Mouse (Mus musculus): Measurements from ENCODE around the gene Ints6. TPM values are rescaled to one million over a fixed set of nuclear protein-coding genes. Genes with fewer than 3 reads are reported as not detected.
"Not testable (repeated sequence)": the region's sequence is repeated elsewhere in the genome, so short reads cannot be mapped to it uniquely, and the experiment has no call there.

Gene Ints6
- polyA plus RNA-seq, 1 experiment from 2014 or later, result 18.4 TPM

GRCm38 (mm10) chr14:62642368-62642767 is 118.6 kb downstream of the Ints6 start:
- H3K27ac ChIP-seq (ENCODE audit: low read length); H3K4me3 ChIP-seq (replicated peaks; ENCODE audit: low read length); H3K27me3 ChIP-seq (replicated peaks; ENCODE audit: control insufficient read depth, insufficient read depth, low read length); H3K9me3 ChIP-seq (ENCODE audit: control insufficient read depth, low read length); H3K4me1 ChIP-seq (replicated peaks; ENCODE audit: control insufficient read depth, insufficient read depth, low read length); H3K9ac ChIP-seq (replicated peaks; ENCODE audit: low read depth, low read length); H3K36me3 ChIP-seq (ENCODE audit: control insufficient read depth, insufficient read depth); H3K4me2 ChIP-seq (ENCODE audit: low read length); ATAC-seq: not testable (repeated sequence)
- WGBS, result 84% methylated on average over 5 of the region's 7 CpGs

DNA sequence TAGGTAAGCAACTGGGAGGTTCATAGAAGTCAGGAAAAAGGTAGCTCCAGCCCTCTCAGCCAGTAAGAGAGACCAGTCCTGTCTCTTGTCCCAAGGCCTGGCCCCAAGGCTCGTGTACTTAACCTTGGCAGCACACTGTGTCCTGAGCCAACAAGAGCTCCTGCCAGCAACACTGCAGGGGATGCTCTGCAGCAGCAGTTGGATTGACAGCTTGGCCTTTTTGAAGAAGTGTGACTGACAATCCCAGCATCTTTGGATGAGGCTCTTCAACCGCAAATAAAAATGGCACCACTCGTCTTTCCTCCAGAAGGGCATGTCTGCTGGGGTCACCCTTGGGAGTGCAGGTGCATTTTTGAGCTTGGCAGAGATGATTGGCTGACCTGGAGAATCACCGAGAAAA is 120.6 kb downstream of the Ints6 start:
- H3K36me3 ChIP-seq (ENCODE audit: control insufficient read depth, insufficient read depth), result no peaks in the 10 kb centered on the region
- no peak overlapping the region for H3K4me3 ChIP-seq (replicated peaks; ENCODE audit: low read length)
- H3K9ac ChIP-seq (replicated peaks; ENCODE audit: low read depth, low read length), result no peak overlapping the region
- ATAC-seq, result no peak
- H3K9me3 ChIP-seq (ENCODE audit: control insufficient read depth, low read length), result no peaks in the 10 kb centered on the region
- no peaks in the 10 kb centered on the region for H3K27me3 ChIP-seq (replicated peaks; ENCODE audit: control insufficient read depth, insufficient read depth, low read length)
- 57% methylated on average over 4 of the region's 4 CpGs for WGBS
- H3K27ac ChIP-seq (ENCODE audit: low read length), result no peak overlapping the region
- H3K4me1 ChIP-seq (replicated peaks; ENCODE audit: control insufficient read depth, insufficient read depth, low read length), result peaks cover 11% of the 10 kb centered on the region
- no peak overlapping the region for H3K4me2 ChIP-seq (ENCODE audit: low read length)

- H3K27me3 ChIP-seq (replicated peaks; ENCODE audit: control insufficient read depth, insufficient read depth, low read length), result no peaks in the 10 kb centered on the region
- H3K27ac ChIP-seq (ENCODE audit: low read length), result no peak overlapping the region
- H3K9me3 ChIP-seq (ENCODE audit: control insufficient read depth, low read length), result no peaks in the 10 kb centered on the region
- H3K36me3 ChIP-seq (ENCODE audit: control insufficient read depth, insufficient read depth), result no peaks in the 10 kb centered on the region
- no peak for ATAC-seq
- WGBS, result 90% methylated on average over 5 of the region's 5 CpGs
- H3K4me2 ChIP-seq (ENCODE audit: low read length), result no peak overlapping the region
- peaks cover 11% of the 10 kb centered on the region for H3K4me1 ChIP-seq (replicated peaks; ENCODE audit: control insufficient read depth, insufficient read depth, low read length)
- no peak overlapping the region for H3K4me3 ChIP-seq (replicated peaks; ENCODE audit: low read length)
- no peak overlapping the region for H3K9ac ChIP-seq (replicated peaks; ENCODE audit: low read depth, low read length)
Measured at GRCm38 (mm10) chr14:62639551-62639950, 121.4 kb downstream of the Ints6 start.

DNA sequence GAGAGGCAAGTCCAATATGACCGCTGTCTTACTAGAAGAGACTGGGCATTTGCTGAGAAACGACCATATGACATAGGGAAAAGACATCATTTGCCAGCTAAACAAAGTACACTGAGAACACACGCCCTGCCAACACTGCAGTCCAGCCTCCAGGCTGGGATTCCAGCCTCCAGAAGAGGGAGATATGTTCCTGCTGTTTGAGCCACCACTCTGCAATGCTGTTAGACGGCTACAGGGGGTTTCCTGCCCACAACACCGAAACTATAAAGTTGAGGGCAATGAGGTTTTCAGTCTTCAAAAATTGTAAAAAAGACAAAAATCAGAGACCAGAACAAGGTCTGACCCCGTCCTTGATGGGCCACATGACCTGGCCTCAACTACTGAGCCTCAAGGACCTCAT is 121.9 kb downstream of the Ints6 start:
- WGBS, result 78% methylated on average over 6 of the region's 6 CpGs
- Histone ChIP-seq H3K36me3 (ENCODE audit: control insufficient read depth, insufficient read depth) (no peaks in the 10 kb centered on the region), H3K27ac (ENCODE audit: low read length) (no peak overlapping the region), H3K9ac (replicated peaks; ENCODE audit: low read depth, low read length) (no peak overlapping the region), H3K4me1 (replicated peaks; ENCODE audit: control insufficient read depth, insufficient read depth, low read length) (peaks cover 11% of the 10 kb centered on the region), H3K9me3 (ENCODE audit: control insufficient read depth, low read length) (no peaks in the 10 kb centered on the region), H3K27me3 (replicated peaks; ENCODE audit: control insufficient read depth, insufficient read depth, low read length) (no peaks in the 10 kb centered on the region), H3K4me2 (ENCODE audit: low read length) (no peak overlapping the region), H3K4me3 (replicated peaks; ENCODE audit: low read length) (no peak overlapping the region)
- no peak for ATAC-seq

GRCm38 (mm10) chr14:62638345-62638702 is 122.6 kb downstream of the Ints6 start:
- no peak overlapping the region for H3K9ac ChIP-seq (replicated peaks; ENCODE audit: low read depth, low read length)
- H3K27me3 ChIP-seq (replicated peaks; ENCODE audit: control insufficient read depth, insufficient read depth, low read length), result no peaks in the 10 kb centered on the region
- ATAC-seq, result no peak; the same call in 1 of the 2 replicates
- peaks cover 11% of the 10 kb centered on the region for H3K4me1 ChIP-seq (replicated peaks; ENCODE audit: control insufficient read depth, insufficient read depth, low read length)
- peak overlapping the region; percentile 85 for H3K27ac ChIP-seq (ENCODE audit: low read length)
- H3K9me3 ChIP-seq (ENCODE audit: control insufficient read depth, low read length), result no peaks in the 10 kb centered on the region
- peak overlapping the region; percentile 20; the same call in 1 of the 2 replicates for H3K4me2 ChIP-seq (ENCODE audit: low read length)
- WGBS, result 29% methylated on average over 6 of the region's 6 CpGs
- H3K4me3 ChIP-seq (replicated peaks; ENCODE audit: low read length), result no peak overlapping the region
- H3K36me3 ChIP-seq (ENCODE audit: control insufficient read depth, insufficient read depth), result no peaks in the 10 kb centered on the region

DNA sequence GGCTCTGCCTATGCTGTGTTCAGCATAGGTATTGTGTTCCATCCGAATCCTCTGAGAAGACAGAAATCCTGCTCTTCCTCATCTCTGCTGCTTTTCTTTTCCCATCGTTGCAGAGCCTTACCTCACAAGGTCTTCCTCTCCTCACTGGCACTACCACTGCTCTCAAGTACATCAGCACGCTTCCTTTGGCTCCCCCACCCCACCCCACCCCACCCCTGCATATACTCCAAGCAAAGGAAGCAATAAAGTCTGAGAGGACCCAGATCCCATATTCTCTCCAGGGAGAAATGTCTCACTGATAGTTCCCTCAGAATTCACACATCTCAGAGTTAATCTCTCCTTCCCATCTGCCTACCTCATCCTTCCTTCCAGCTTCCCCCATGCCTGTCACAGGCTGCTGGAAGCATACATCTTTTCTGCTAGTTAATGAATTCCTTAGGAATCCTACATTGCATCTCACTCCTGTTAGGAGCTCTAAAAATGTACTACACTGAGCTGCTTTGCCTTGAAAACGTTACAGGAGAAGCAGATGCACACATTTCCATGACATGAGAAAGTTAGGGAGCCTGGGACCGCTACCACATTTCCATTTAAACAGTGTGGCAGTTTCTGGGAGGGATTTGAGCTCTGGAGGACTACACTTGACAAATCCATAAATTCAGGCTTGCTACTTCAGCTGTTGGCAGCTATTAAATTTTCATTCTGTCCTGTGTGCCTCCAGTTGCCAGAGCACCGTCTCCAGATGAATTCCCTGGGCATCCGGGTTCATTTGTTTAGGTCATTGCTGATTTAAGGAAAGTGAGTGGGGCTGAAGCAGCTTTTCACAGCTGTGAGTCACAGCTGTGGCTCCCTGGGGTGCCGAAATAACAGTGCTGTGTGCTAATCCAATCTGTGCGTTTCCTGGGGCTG is 123.3 kb downstream of the Ints6 start:
- peaks cover 11% of the 10 kb centered on the region for H3K4me1 ChIP-seq (replicated peaks; ENCODE audit: control insufficient read depth, insufficient read depth, low read length)
- 19% methylated on average over 9 of the region's 9 CpGs for WGBS
- peak; percentile 80 for ATAC-seq
- H3K9me3 ChIP-seq (ENCODE audit: control insufficient read depth, low read length), result no peaks in the 10 kb centered on the region
- no peak overlapping the region for H3K9ac ChIP-seq (replicated peaks; ENCODE audit: low read depth, low read length)
- H3K27me3 ChIP-seq (replicated peaks; ENCODE audit: control insufficient read depth, insufficient read depth, low read length), result no peaks in the 10 kb centered on the region
- H3K4me2 ChIP-seq (ENCODE audit: low read length), result peak overlapping the region; percentile 20; the same call in 1 of the 2 replicates
- peak overlapping the region; percentile 85 for H3K27ac ChIP-seq (ENCODE audit: low read length)
- no peak overlapping the region for H3K4me3 ChIP-seq (replicated peaks; ENCODE audit: low read length)
- H3K36me3 ChIP-seq (ENCODE audit: control insufficient read depth, insufficient read depth), result no peaks in the 10 kb centered on the region

DNA sequence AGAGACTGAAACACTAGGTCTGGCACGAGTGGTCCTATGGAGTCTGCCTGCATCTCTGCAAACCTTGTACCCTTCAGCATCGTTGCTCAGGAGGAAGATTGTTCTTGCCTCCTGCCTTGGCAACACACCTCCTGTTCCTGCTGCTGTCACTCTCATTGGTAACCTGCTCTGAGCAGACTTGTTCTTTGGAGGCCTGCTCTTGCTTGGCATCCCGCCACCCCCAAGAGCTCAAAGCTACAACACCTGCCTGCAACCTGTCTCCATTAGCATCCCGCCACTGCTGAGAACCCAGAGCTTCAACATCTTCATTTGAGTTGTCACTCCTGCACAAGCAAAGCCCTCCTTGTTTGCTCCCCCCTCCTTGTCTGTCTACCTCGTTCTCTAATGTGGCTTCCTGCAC is 133.0 kb downstream of the Ints6 start:
- Histone ChIP-seq H3K27ac (ENCODE audit: low read length) (no peak overlapping the region), H3K4me2 (ENCODE audit: low read length) (no peak overlapping the region), H3K4me3 (replicated peaks; ENCODE audit: low read length) (no peak overlapping the region), H3K9ac (replicated peaks; ENCODE audit: low read depth, low read length) (no peak overlapping the region), H3K4me1 (replicated peaks; ENCODE audit: control insufficient read depth, insufficient read depth, low read length) (peaks cover 4% of the 10 kb centered on the region; the same call in 1 of the 2 replicates), H3K9me3 (ENCODE audit: control insufficient read depth, low read length) (no peaks in the 10 kb centered on the region), H3K27me3 (replicated peaks; ENCODE audit: control insufficient read depth, insufficient read depth, low read length) (no peaks in the 10 kb centered on the region), H3K36me3 (ENCODE audit: control insufficient read depth, insufficient read depth) (no peaks in the 10 kb centered on the region)
- WGBS, result 85% methylated on average over 5 of the region's 5 CpGs
- ATAC-seq, result no peak

Other genes starting within 250 kb of the Ints6 start
- gene Fam124a, start 205.4 kb downstream of the Ints6 start, polyA plus RNA-seq (2015; fragmentation: Nextera tagmentation; extraction: Ambion mirVana), result 46.2 and 47.6 TPM in 2 replicates
- gene Gm4131, start 194.2 kb downstream of the Ints6 start, polyA plus RNA-seq (2015; fragmentation: Nextera tagmentation; extraction: Ambion mirVana), result 0.21 and 0.49 TPM in 2 replicates
- not detected in 2 replicates for gene Serpine3, start 97.5 kb downstream of the Ints6 start, polyA plus RNA-seq (2015; fragmentation: Nextera tagmentation; extraction: Ambion mirVana)
- 8.9 and 11.0 TPM in 2 replicates for gene Wdfy2, start 76.5 kb upstream of the Ints6 start, polyA plus RNA-seq (2015; fragmentation: Nextera tagmentation; extraction: Ambion mirVana)
- not detected in 2 replicates for gene Defb48, start 223.3 kb upstream of the Ints6 start, polyA plus RNA-seq (2015; fragmentation: Nextera tagmentation; extraction: Ambion mirVana)
- gene Defb47, start 236.9 kb upstream of the Ints6 start, polyA plus RNA-seq (2015; fragmentation: Nextera tagmentation; extraction: Ambion mirVana), result not detected in 2 replicates